Mouse (Mus musculus) heart, embryonic 14.5 days (tissue): ENCODE measurements around the gene Gfm1. TPM values are rescaled to one million over a fixed set of nuclear protein-coding genes. Genes with fewer than 3 reads are reported as not detected.
A peak's percentile ranks its signal among the peaks of the same experiment; 100 is the strongest.

Experiments
- ATAC-seq: fragments of 200-750 bp; cut with Nextera tagmentation; 2 replicates; pipeline ENCODE4 v1.8.0; 2017; ENCODE audit warnings: low read depth, moderate TSS enrichment; ENCODE audit not compliant: insufficient number of reproducible peaks, insufficient read depth, low FRiP score
- H3K27ac ChIP-seq, 2 experiments: fragments of 200-500 bp in 1 of 2; fragments of 300-500 bp in 1 of 2; sonication (generic) in 1 of 2; replicated peaks in 1 of 2; 2 replicates each; pipeline ENCODE4 v1.5.1; 2012 to 2014; ENCODE audit warnings: low read depth in 2 of 2, low read length in 2 of 2, control low read depth in 1 of 2, mild to moderate bottlenecking in 1 of 2, mixed read lengths in 1 of 2; ENCODE audit not compliant: control insufficient read depth in 1 of 2, insufficient read depth in 1 of 2
- H3K27me3 ChIP-seq: fragments of 300-500 bp; sonication (generic); 2 replicates; pipeline ENCODE4 v1.6.1; 2014; ENCODE audit warnings: mild to moderate bottlenecking, low read length, control low read depth; ENCODE audit not compliant: control insufficient read depth, insufficient read depth
- H3K36me3 ChIP-seq: fragments of 300-500 bp; sonication (generic); 2 replicates; pipeline ENCODE4 v1.6.1; 2014; ENCODE audit warnings: mild to moderate bottlenecking, control low read depth, low read length, mixed read lengths; ENCODE audit not compliant: control insufficient read depth, insufficient read depth
- H3K4me1 ChIP-seq, 2 experiments: fragments of 200-500 bp in 1 of 2; fragments of 300-500 bp in 1 of 2; sonication (generic) in 1 of 2; 2 replicates each; pipeline ENCODE4 v1.6.1; 2012 to 2014; ENCODE audit warnings: low read length in 2 of 2, control low read depth in 1 of 2, mixed read lengths in 1 of 2; ENCODE audit not compliant: control insufficient read depth in 2 of 2, insufficient read depth in 2 of 2
- H3K4me2 ChIP-seq: fragments of 300-500 bp; sonication (generic); 2 replicates; pipeline ENCODE4 v1.6.1; 2014; ENCODE audit warnings: mild to moderate bottlenecking, low read length
- H3K4me3 ChIP-seq, 2 experiments: fragments of 200-500 bp in 1 of 2; fragments of 300-500 bp in 1 of 2; sonication (generic) in 1 of 2; 2 replicates each; pipeline ENCODE4 v1.5.1; 2012 to 2014; ENCODE audit warnings: low read length in 2 of 2, mild to moderate bottlenecking in 2 of 2, control low read depth in 1 of 2, low read depth in 1 of 2, moderate library complexity in 1 of 2; ENCODE audit not compliant: control insufficient read depth in 1 of 2, insufficient read depth in 1 of 2
- H3K9ac ChIP-seq: fragments of 300-500 bp; sonication (generic); 2 replicates; pipeline ENCODE4 v1.6.1; 2014; ENCODE audit warnings: mild to moderate bottlenecking, low read length
- H3K9me3 ChIP-seq: fragments of 300-500 bp; sonication (generic); 2 replicates; pipeline ENCODE4 v1.6.1; 2016; ENCODE audit warnings: low read length, control low read depth; ENCODE audit not compliant: control insufficient read depth
- WGBS: fragments of 180-500 bp; shearing (Covaris S2); extraction: QIAGEN DNeasy Blood & Tissue Kit; methylation state at CpG from one replicate; pipeline ENCODE4 v1.1.7; 2014; 5-methylcytosine and 5-hydroxymethylcytosine counted together
- polyA plus RNA-seq: library from polyadenylated mRNA; unstranded; fragments of >200 nt; fragmentation: Nextera tagmentation; extraction: Ambion mirVana; gene quantifications from 2 replicates; pipeline ENCODE4 v1.2.1, GENCODE M21; 2014

Gfm1 gene
- 117 and 123 TPM in 2 replicates for polyA plus RNA-seq

DNA sequence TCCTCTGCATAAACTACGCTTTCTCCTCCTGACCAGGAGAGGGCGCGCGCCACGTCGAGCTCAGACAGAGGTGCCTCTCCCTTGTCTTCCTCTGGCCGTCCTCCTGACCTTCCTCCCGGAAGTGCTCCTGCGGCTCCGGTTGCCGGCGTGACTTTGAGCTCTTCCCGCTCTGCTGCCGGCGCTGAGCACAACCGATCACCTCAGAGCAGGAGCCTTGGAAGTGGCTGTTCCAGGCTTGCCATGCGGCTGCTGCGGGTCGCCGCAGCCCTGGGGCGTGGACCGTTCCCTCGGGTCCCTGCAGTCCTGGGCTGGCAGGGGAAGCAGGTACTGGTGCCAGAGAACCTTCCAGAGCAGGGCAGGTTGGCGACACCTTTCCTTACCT lies at the start of gene Gfm1:
Gfm1 (plus strand) TSS at position 98 of the 382 bp plus-strand sequence.
- peak within 1 kb of the TSS in 1 of 2 experiments; percentile 53; a peak in 2 of 4 replicates for H3K27ac ChIP-seq
- H3K4me2 ChIP-seq: peak within 1 kb of the TSS; percentile 66
- peaks cover 34% of the 10 kb centered on the region for H3K36me3 ChIP-seq
- H3K27me3 ChIP-seq: no peaks in the 10 kb centered on the region
- WGBS: under 1% methylated on average over 24 of the region's 24 CpGs
- peak; percentile 81 for ATAC-seq
- peaks cover 2 to 7% of the 10 kb centered on the region in 2 experiments; a peak in 3 of 4 replicates for H3K4me1 ChIP-seq
- H3K4me3 ChIP-seq: peak within 1 kb of the TSS; percentile 94
- H3K9me3 ChIP-seq: peaks cover 6% of the 10 kb centered on the region
- H3K9ac ChIP-seq: peak within 1 kb of the TSS; percentile 88

DNA sequence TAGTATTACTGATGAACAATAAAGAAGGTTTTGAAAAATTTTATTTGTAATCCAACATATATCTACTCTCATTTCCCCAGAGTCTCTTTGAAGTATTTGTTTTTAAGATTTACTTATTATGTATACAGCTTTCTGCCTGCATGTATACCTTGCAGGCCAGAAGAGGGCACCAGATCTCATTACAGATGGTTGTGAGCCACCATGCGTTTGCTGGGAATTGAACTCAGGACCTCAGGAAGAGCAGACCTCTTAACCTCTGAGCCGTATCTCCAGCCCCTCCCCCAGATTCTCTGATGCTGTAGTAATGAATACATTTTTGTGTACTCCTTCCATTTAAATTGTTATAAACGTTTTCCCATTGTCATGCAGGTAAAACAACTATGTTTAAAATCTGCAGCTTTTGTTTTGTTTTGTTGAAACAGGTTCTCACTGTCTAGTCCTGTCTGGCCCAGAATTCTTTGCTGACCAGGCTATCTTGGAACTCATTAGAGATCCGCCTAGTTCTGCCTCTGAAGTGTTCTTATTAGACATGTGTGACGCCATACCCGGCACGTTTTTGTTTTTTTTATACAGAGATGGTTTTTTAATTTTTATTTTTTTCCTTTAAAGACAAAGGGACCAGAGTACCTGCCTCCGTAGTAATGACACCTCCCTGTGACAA lies 428 bp upstream of the Gfm1 start:
- WGBS: 33% methylated on average over 8 of the region's 8 CpGs
- ATAC-seq: no peak
- H3K9ac ChIP-seq: peak overlapping the region; percentile 88; the same call in 1 of the 2 replicates
- H3K27me3 ChIP-seq: no peaks in the 10 kb centered on the region
- peak overlapping the region; percentile 66 for H3K4me2 ChIP-seq
- peaks cover 2 to 7% of the 10 kb centered on the region in 2 experiments; a peak in 3 of 4 replicates for H3K4me1 ChIP-seq
- peaks cover 6% of the 10 kb centered on the region for H3K9me3 ChIP-seq
- H3K27ac ChIP-seq: no peak overlapping the region
- H3K4me3 ChIP-seq: peak overlapping the region; percentile 94; a peak in 3 of 4 replicates
- peaks cover 30% of the 10 kb centered on the region for H3K36me3 ChIP-seq

DNA sequence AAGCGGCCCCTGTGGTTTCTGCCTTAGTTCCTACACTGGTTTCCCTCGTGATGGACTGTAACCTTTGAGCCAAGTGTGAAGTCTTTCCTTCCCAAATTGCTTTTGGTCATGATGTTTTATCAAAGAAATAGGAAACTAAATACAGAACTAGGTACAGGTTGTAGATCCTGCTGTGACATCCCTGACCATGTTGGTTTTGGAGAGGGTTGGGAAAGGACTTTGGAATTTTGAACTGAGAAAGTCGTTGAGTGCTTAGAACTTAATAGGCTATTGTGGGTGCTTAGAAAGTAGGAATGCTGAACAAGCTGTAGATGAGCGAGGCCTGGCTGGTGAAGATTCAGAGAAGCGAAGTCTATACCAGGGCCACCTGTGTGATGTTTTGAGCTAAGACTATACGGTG lies 4.1 kb downstream of the Gfm1 start:
- Histone ChIP-seq H3K4me2 (no peak overlapping the region), H3K27me3 (no peaks in the 10 kb centered on the region), H3K4me1 (peaks cover 2 to 7% of the 10 kb centered on the region in 2 experiments; a peak in 3 of 4 replicates), H3K36me3 (peaks cover 73% of the 10 kb centered on the region), H3K9ac (no peak overlapping the region), H3K4me3 (no peak overlapping the region), H3K9me3 (no peaks in the 10 kb centered on the region), H3K27ac (no peak overlapping the region)
- ATAC-seq: no peak
- 91% methylated on average over 6 of the region's 6 CpGs for WGBS

DNA sequence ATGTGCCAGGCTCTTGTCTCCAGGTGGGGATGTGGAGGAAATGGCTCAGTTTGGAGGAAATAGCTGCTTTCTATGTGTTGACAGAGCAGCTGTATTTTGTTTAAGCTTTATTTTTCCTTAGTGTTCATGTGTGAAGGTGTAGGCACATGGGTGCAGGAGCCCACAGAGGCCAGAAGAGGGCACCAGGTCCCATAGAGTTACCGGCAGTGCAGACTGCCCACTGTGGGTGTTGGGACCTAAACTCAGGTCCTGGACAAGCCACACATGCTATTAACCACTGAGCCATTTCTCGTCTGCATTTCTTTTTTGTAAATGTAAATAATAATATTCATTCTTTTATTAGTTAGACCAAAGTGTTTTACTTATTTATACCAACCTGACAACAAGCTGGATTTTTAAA lies 17.2 kb downstream of the Gfm1 start:
- 91% methylated on average over 2 of the region's 2 CpGs for WGBS
- Histone ChIP-seq H3K9ac (no peak overlapping the region), H3K9me3 (no peaks in the 10 kb centered on the region), H3K27ac (no peak overlapping the region), H3K27me3 (no peaks in the 10 kb centered on the region), H3K36me3 (peaks cover 88% of the 10 kb centered on the region), H3K4me2 (no peak overlapping the region), H3K4me3 (no peak overlapping the region), H3K4me1 (no peaks in the 10 kb centered on the region)
- ATAC-seq: no peak

DNA sequence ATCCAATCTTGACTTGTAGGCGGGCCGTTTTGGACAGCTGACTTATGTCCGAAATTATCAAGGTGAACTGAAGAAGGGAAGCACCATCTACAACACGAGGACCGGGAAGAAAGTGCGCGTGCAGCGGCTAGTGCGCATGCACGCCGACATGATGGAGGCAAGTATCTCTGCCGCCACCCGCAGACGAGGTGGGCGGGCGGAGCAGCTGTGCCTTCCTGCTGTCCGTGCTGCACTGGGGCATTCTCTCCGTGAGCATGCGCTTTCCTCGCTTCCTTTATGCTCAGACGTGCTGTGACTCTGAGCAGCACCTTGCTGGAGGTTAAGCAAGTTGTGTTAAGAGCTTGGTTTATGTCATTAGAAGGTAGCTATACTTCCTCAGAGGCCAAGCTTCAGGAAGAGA lies 19.8 kb downstream of the Gfm1 start:
- H3K4me3 ChIP-seq: no peak overlapping the region

DNA sequence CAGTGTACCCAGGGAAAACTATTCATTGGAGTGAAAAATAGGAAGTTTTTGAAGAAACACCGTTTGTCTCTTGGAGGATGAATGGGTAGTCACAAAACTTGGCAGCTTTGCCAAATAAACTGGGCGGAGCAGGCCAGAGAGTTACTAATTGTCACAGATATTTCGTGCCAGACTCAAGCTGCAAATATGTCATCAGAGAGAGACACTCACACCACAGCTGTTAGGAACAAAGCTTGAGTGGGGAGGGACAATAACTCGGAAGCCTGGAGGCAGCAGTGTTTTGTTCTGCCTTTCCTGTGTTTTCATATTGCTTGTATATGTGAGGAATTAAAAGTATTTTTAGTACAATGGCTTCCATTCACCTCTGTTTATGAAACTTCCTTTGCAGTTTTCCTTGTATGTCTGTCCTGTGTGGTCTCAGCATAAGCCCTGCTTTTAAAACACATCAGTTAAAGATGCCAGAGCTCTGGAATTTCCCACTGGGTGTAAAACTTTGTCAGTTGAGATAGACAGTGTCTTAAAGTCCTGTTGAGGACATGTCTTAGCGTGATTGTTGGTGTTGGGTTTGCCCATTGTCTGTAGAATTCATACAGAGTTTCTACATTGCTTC lies 20.8 kb downstream of the Gfm1 start:
- no peak overlapping the region for H3K9ac ChIP-seq
- peaks cover 95% of the 10 kb centered on the region for H3K36me3 ChIP-seq
- no peak for ATAC-seq
- H3K27me3 ChIP-seq: no peaks in the 10 kb centered on the region
- no peak overlapping the region for H3K4me2 ChIP-seq
- H3K27ac ChIP-seq: 0 out of 4 replicates have a peak overlapping the region, but pooled peaks of 1 of the 2 experiments have one; percentile 14
- H3K9me3 ChIP-seq: no peaks in the 10 kb centered on the region
- 87% methylated on average over 5 of the region's 5 CpGs for WGBS
- H3K4me1 ChIP-seq: no peaks in the 10 kb centered on the region
- H3K4me3 ChIP-seq: no peak overlapping the region

More for the DNA sequence above, 19.8 kb downstream of the Gfm1 start:
- Histone ChIP-seq H3K27me3 (no peaks in the 10 kb centered on the region), H3K4me1 (no peaks in the 10 kb centered on the region), H3K27ac (0 out of 4 replicates have a peak overlapping the region, but pooled peaks of 1 of the 2 experiments have one; percentile 14), H3K9me3 (no peaks in the 10 kb centered on the region), H3K4me2 (no peak overlapping the region), H3K36me3 (peaks cover 95% of the 10 kb centered on the region), H3K9ac (no peak overlapping the region)
- no peak for ATAC-seq
- WGBS: 90% methylated on average over 21 of the region's 21 CpGs

DNA sequence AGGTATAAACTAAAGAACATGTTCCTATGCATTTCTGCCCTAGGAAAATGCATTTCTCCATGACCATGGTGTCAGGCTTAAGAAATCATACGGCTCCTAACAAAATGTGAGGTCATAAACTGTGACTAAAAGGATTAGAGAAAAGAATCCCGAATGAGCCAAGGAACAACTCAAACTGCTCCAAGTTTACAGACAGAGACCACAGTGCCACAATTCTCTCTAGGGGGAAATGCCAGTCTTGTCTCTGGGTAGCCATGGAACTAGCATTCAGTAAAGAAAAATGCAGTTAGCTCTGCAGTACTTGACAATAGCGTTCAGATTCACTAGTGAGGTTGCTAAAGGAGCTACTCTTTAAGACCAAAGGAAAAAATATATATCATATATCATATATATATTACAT lies 30.0 kb downstream of the Gfm1 start:
- WGBS: 92% methylated on average over 3 of the region's 3 CpGs
- Histone ChIP-seq H3K36me3 (peaks cover 66% of the 10 kb centered on the region), H3K27me3 (no peaks in the 10 kb centered on the region), H3K27ac (no peak overlapping the region), H3K9ac (no peak overlapping the region), H3K4me2 (no peak overlapping the region), H3K4me3 (no peak overlapping the region), H3K9me3 (no peaks in the 10 kb centered on the region), H3K4me1 (peaks cover 5 to 14% of the 10 kb centered on the region in 2 experiments; a peak in 3 of 4 replicates)
- no peak for ATAC-seq
